Mouse (Mus musculus) liver, embryonic 14.5 days (tissue): ENCODE data around the gene Mid1. TPM values are rescaled to one million over a fixed set of nuclear protein-coding genes. Genes with fewer than 3 reads are reported as not detected.

Experiments
- ATAC-seq: fragments of 200-750 bp; cut with Nextera tagmentation; 2 replicates; pipeline ENCODE4 v1.8.0; 2017; ENCODE audit warnings: moderate number of reproducible peaks, mild to moderate bottlenecking, moderate library complexity; ENCODE audit not compliant: insufficient read depth
- DNase-seq, 3 experiments: peaks; one replicate each; pipeline ENCODE4 v3.0.0-alpha.2; 2012 to 2013; ENCODE audit warnings: low read depth in 3 of 3, low spot score in 3 of 3
- H3K27ac ChIP-seq: fragments of 300-500 bp; sonication (generic); 2 replicates; pipeline ENCODE4 v1.5.1; 2014; ENCODE audit warnings: moderate library complexity, mild to moderate bottlenecking, control low read depth, inconsistent platforms
- H3K27me3 ChIP-seq: fragments of 300-500 bp; sonication (generic); 2 replicates; pipeline ENCODE4 v1.6.1; 2014; ENCODE audit warnings: mild to moderate bottlenecking, low read length, moderate library complexity; ENCODE audit not compliant: control insufficient read depth, insufficient read depth
- H3K36me3 ChIP-seq: fragments of 300-500 bp; sonication (generic); replicated peaks from 2 replicates; pipeline ENCODE4 v1.6.1; 2014; ENCODE audit warnings: low read depth; ENCODE audit not compliant: control insufficient read depth, insufficient read depth
- H3K4me1 ChIP-seq, 2 experiments: fragments of 200-500 bp in 1 of 2; fragments of 300-500 bp in 1 of 2; sonication (generic) in 1 of 2; replicated peaks; 2 replicates each; pipeline ENCODE4 v1.6.1; 2012 to 2014; ENCODE audit warnings: antibody characterized with exemption in 1 of 2, inconsistent platforms in 1 of 2, low read length in 1 of 2; ENCODE audit not compliant: control insufficient read depth in 2 of 2, insufficient read depth in 2 of 2
- H3K4me2 ChIP-seq: fragments of 300-500 bp; sonication (generic); 2 replicates; pipeline ENCODE4 v1.6.1; 2014; ENCODE audit warnings: low read depth, mild to moderate bottlenecking, control low read depth, moderate library complexity
- H3K4me3 ChIP-seq, 2 experiments: fragments of 200-500 bp in 1 of 2; fragments of 300-500 bp in 1 of 2; sonication (generic) in 1 of 2; 2 replicates each; pipeline ENCODE4 v1.5.1; 2012 to 2014; ENCODE audit warnings: low read depth in 2 of 2, low read length in 2 of 2, mild to moderate bottlenecking in 2 of 2, control low read depth in 1 of 2, inconsistent platforms in 1 of 2, moderate library complexity in 1 of 2; ENCODE audit not compliant: insufficient read depth in 1 of 2
- H3K9ac ChIP-seq: fragments of 300-500 bp; sonication (generic); replicated peaks from 2 replicates; pipeline ENCODE4 v1.6.1; 2014; ENCODE audit warnings: mild to moderate bottlenecking, control low read depth, moderate library complexity
- H3K9me3 ChIP-seq: fragments of 300-500 bp; sonication (generic); 2 replicates; pipeline ENCODE4 v1.6.1; 2016; ENCODE audit warnings: low read length, mixed read lengths; ENCODE audit not compliant: control insufficient read depth
- CTCF ChIP-seq: IDR thresholded peaks from 2 replicates; pipeline ENCODE4 v1.5.1; 2016; ENCODE audit warnings: antibody characterized with exemption, low read depth, control low read depth
- EP300 ChIP-seq: IDR thresholded peaks from 2 replicates; pipeline ENCODE4 v1.6.1; 2016; ENCODE audit warnings: antibody characterized with exemption, low read depth
- WGBS: fragments of 180-500 bp; shearing (Covaris S2); extraction: QIAGEN DNeasy Blood & Tissue Kit; methylation state at CpG from one replicate; pipeline ENCODE4 v1.1.7; 2014; ENCODE audit not compliant: insufficient replicate concordance; 5-methylcytosine and 5-hydroxymethylcytosine counted together
- polyA plus RNA-seq, 2 experiments: library from polyadenylated mRNA; depleted of rRNA in 1 of 2; stranded (reverse) in 1 of 2; unstranded in 1 of 2; fragments of >200 nt; fragmentation: Nextera tagmentation in 1 of 2; extraction: Ambion mirVana in 1 of 2; gene quantifications; 2 replicates each; pipeline versions ENCODE4 v1.2.1 to v1.2.3; 2012 to 2014

Mid1 gene
- polyA plus RNA-seq, 2 experiments = 1.1 to 1.2 TPM

DNA sequence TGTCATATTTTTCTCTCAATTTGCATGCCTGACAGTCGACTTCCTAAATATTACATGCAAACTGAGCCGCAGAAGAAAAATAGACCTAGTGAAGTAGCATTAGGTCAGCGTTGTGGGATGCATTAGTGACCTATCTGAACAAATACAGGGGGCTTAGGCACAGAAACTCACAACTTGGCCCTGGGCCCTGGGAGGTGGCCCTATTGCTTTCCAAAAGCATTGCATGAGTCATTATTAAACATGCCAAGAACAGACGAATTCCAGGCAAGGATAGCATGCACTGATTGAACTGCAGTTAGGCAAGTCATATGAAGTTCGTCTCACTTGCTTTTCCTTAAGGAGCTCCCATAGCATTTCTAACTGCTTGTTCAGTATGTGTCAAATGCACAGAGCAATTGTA lies 183.2 kb downstream of the Mid1 start:
- Histone ChIP-seq H3K9ac (no peak overlapping the region), H3K4me3 (no peak overlapping the region), H3K9me3 (no peaks in the 10 kb centered on the region), H3K36me3 (no peaks in the 10 kb centered on the region), H3K4me1 (no peaks in the 10 kb centered on the region), H3K4me2 (no peak overlapping the region), H3K27ac (no peak overlapping the region), H3K27me3 (no peaks in the 10 kb centered on the region; the same call in 1 of the 2 replicates)
- ATAC-seq (no peak), DNase-seq (no peak)
- WGBS = 48% methylated on average over 5 of the region's 5 CpGs
- TF ChIP-seq CTCF (no peak), EP300 (no peak)

DNA sequence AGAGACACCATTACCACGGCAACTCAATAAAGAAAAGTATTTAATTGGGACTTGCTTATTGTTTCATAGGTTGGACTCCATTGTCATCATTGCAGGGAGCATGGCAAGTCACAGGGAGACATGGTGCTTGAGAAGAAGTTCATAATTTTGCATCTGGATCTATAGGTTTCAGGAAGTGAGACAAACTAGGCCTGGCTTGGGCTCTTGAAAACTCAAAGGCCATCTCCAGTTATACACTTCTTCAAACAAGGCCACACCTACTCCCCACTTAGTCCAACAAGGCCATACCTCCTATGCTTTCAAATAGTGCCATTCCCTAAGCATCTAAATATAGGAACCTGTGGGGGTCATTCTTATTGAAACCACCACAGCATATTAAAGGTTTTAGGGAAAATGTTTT lies 189.5 kb downstream of the Mid1 start:
- Histone ChIP-seq H3K9ac (no peak overlapping the region), H3K4me3 (no peak overlapping the region), H3K4me1 (no peaks in the 10 kb centered on the region), H3K4me2 (no peak overlapping the region), H3K9me3 (no peaks in the 10 kb centered on the region), H3K27ac (no peak overlapping the region), H3K27me3 (peaks cover 6% of the 10 kb centered on the region), H3K36me3 (no peaks in the 10 kb centered on the region)
- WGBS = 81% methylated on average over 1 of the region's 1 CpGs
- TF ChIP-seq CTCF = no peak
- TF ChIP-seq EP300 = no peak
- ATAC-seq (no peak), DNase-seq (no peak)

DNA sequence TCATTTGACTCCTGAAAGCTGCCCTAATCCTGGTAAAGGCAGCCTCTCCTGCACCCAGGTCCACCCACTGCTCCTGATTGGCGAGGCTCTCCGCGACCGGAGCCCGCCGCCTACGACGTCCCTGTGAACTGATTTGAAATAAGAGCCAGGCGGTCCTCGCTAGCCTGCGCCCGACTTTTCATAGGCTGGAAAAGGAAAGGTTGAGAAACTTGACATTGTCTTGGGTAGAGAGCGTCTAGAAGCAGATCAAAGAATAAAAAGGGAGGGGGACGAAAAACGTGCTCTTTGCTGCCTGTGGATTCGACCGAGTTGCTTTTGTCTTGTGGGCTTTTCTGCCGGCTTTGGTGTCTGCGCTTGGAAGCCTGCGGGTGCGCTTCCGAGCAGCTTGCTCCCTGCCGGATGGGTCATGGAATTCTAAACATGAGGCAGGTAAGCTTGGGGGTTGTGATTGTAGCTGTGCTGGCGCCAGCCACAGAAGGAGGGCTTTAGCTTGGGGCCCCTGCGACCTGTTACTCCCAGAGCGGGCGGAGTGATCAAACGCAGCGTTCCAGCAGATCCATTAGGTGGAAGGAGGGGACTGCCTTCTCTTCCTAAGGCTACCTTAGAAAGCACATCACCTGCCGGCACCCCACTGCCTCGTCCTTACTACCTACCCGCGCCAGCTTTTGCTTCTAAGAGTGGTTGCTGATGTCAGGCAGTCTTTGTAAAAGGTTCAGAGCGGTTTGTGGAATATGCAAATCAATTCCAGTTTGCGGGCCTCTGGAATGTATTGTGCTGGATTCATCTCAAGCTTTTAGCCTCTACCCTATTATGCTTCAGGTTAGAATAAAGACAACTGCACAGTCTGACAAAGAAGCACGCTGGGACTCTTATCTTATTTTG lies 194.7 kb downstream of the Mid1 start:
- DNase-seq (peak in 1 of 3 experiments; percentile 4), ATAC-seq (0 out of 2 replicates have a peak, but pooled peaks have one; percentile 43)
- no peak overlapping the region for H3K9ac ChIP-seq
- no peaks in the 10 kb centered on the region for H3K36me3 ChIP-seq
- peaks cover 12% of the 10 kb centered on the region for H3K27me3 ChIP-seq
- H3K4me3 ChIP-seq = peak overlapping the region; percentile 40 to 51
- WGBS = 7% methylated on average over 34 of the region's 36 CpGs
- H3K27ac ChIP-seq = no peak overlapping the region
- H3K4me1 ChIP-seq = no peaks in the 10 kb centered on the region
- no peak for TF ChIP-seq EP300
- TF ChIP-seq CTCF = no peak
- peak overlapping the region; percentile 49 for H3K4me2 ChIP-seq
- no peaks in the 10 kb centered on the region for H3K9me3 ChIP-seq

DNA sequence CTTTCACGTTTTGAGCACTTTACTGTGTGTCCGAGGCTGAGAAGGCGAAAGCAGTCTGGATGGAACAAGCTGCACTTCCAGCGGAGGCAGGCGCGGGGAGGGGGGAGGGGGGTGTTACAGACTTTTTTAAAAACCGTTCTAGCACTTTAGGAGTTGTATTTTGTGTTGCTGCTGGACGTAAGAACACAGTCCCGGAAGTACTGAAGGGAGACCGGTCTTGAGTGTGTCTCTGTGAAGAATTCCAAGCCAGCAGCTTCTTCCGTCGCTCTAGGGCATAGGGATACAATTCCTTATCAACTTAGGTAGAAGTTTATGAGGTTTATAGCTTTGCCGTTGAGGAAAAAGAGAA lies 195.3 kb downstream of the Mid1 start:
- DNase-seq = no peak
- no peaks in the 10 kb centered on the region for H3K36me3 ChIP-seq
- WGBS = 8% methylated on average over 13 of the region's 13 CpGs
- no peaks in the 10 kb centered on the region for H3K9me3 ChIP-seq
- H3K4me1 ChIP-seq = no peaks in the 10 kb centered on the region
- TF ChIP-seq EP300 = no peak
- no peak for TF ChIP-seq CTCF
- peak overlapping the region; percentile 49 for H3K4me2 ChIP-seq
- no peak overlapping the region for H3K9ac ChIP-seq
- peak overlapping the region; percentile 40 to 51; a peak in 3 of 4 replicates for H3K4me3 ChIP-seq
- no peak for ATAC-seq
- no peak overlapping the region for H3K27ac ChIP-seq
- H3K27me3 ChIP-seq = peaks cover 12% of the 10 kb centered on the region

DNA sequence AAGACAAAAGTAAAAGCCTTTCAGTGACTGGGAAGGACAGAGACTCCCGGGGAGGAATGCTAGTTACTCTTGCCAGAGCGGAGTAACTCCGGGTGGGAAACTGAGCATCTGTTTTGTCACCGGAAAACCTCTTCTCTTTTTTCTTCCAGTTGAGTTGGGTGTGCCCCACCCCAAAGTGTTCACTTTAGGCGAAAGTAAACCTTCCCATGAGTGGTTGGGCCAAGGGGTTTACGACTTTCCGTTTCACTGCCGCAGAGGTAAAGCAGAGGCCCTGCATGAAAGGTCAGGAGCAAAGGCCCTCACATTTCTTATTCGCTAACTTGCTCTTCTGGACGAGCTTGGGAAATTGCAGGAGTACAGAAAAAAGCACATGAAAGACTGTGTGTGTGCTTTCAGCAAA lies 195.8 kb downstream of the Mid1 start:
- ATAC-seq (no peak), DNase-seq (no peak)
- peaks cover 12% of the 10 kb centered on the region for H3K27me3 ChIP-seq
- no peaks in the 10 kb centered on the region for H3K36me3 ChIP-seq
- no peak overlapping the region for H3K9ac ChIP-seq
- H3K4me2 ChIP-seq = peak overlapping the region; percentile 49
- H3K9me3 ChIP-seq = no peaks in the 10 kb centered on the region
- no peaks in the 10 kb centered on the region for H3K4me1 ChIP-seq
- peak overlapping the region; percentile 15 to 40; a peak in 3 of 4 replicates for H3K4me3 ChIP-seq
- TF ChIP-seq EP300 (no peak), CTCF (no peak)
- 25% methylated on average over 10 of the region's 10 CpGs for WGBS
- H3K27ac ChIP-seq = no peak overlapping the region
